Comparison of ENCODE assay signal across 9 mouse cellular contexts in genomic region chr10:33179731-33180631, GRCm38 (mm10).
DNase-seq lines count a peak whose midpoint lies in the region; ATAC-seq and TF ChIP-seq lines count a peak whose summit lies in the region.
"Had no signal": no experiment of that assay in that cellular context is flagged by ENCODE, and none has a peak within 500 bp of the region (broad histone marks: within the 10 kb centered on the region; RNA-seq: fewer than 3 reads in every experiment).

No protein-coding gene starts in this region.

- no peaks in the 10 kb centered on the region for H3K79me3 ChIP-seq in C2C12 (ENCODE audit: low read depth)

- no peak overlapping the region for H3K4me3 ChIP-seq in forebrain, embryonic 11.5 days (ENCODE audit: low read depth, low read length)
- H3K4me3 ChIP-seq in forebrain, embryonic 10.5 days: no peak overlapping the region
- no peak overlapping the region for H3K4me3 ChIP-seq in C2C12 (ENCODE audit: insufficient read depth, poor library complexity, severe bottlenecking)
- H3K4me3 ChIP-seq in forebrain, postnatal 0 days (ENCODE audit: low read depth, low read length): no peak overlapping the region
- H3K4me3 ChIP-seq in hindbrain, postnatal 0 days (ENCODE audit: low read length): no peak overlapping the region

- H3K9ac ChIP-seq in forebrain, embryonic 11.5 days (ENCODE audit: low read length): no peak overlapping the region
- H3K9ac ChIP-seq in forebrain, postnatal 0 days: no peak overlapping the region
- no peak overlapping the region for H3K9ac ChIP-seq in hindbrain, postnatal 0 days (replicated peaks; ENCODE audit: low read length)

- DNase-seq in forebrain, embryonic 11.5 days (ENCODE audit: low spot score): no peak
- no peak for DNase-seq in forebrain, embryonic 10.5 days (ENCODE audit: extremely low spot score, low spot score)
- peak; percentile 1 for DNase-seq in forebrain, postnatal 0 days
- DNase-seq in hindbrain, postnatal 0 days (ENCODE audit: low spot score): peak; percentile 11
- no peak for DNase-seq in ovary, postnatal 10 days (ENCODE audit: low spot score)
- no peak for DNase-seq in testis, postnatal 14 days (ENCODE audit: low spot score)
- DNase-seq: kidney, adult 8-10 months had no signal

- no peak overlapping the region for H3ac ChIP-seq in C2C12 (ENCODE audit: control insufficient read depth, insufficient read length, low read depth)

- H3K36me3 ChIP-seq in forebrain, embryonic 11.5 days (ENCODE audit: control insufficient read depth, insufficient read depth, low read length): no peaks in the 10 kb centered on the region
- H3K36me3 ChIP-seq in forebrain, embryonic 10.5 days (replicated peaks): no peaks in the 10 kb centered on the region
- no peaks in the 10 kb centered on the region for H3K36me3 ChIP-seq in C2C12 (ENCODE audit: control insufficient read depth, insufficient read depth)
- no peaks in the 10 kb centered on the region for H3K36me3 ChIP-seq in forebrain, postnatal 0 days (ENCODE audit: insufficient read depth)
- H3K36me3 ChIP-seq in hindbrain, postnatal 0 days (ENCODE audit: insufficient read depth, low read length): no peaks in the 10 kb centered on the region

- H3K4me1 ChIP-seq in forebrain, embryonic 11.5 days (replicated peaks; ENCODE audit: control insufficient read depth, insufficient read depth, low read length): no peaks in the 10 kb centered on the region
- peaks cover 4% of the 10 kb centered on the region for H3K4me1 ChIP-seq in forebrain, embryonic 10.5 days
- no peaks in the 10 kb centered on the region for H3K4me1 ChIP-seq in forebrain, postnatal 0 days (ENCODE audit: insufficient read depth)
- H3K4me1 ChIP-seq in hindbrain, postnatal 0 days (ENCODE audit: insufficient read depth, low read length): no peaks in the 10 kb centered on the region

- peak; percentile 60 for ATAC-seq in forebrain, embryonic 11.5 days (replicated peaks; ENCODE audit: low FRiP score)
- no peak for ATAC-seq in forebrain, postnatal 0 days
- ATAC-seq in hindbrain, postnatal 0 days: 0 out of 2 replicates have a peak, but pooled peaks have one; percentile 53
- ATAC-seq in activated CD4-positive, CD25-positive, alpha-beta regulatory T cell, adult 4 months: no peak

- no peaks in the 10 kb centered on the region for H3K9me3 ChIP-seq in forebrain, embryonic 11.5 days (ENCODE audit: control insufficient read depth, low read length)
- H3K9me3 ChIP-seq in forebrain, embryonic 10.5 days: no peaks in the 10 kb centered on the region
- no peaks in the 10 kb centered on the region for H3K9me3 ChIP-seq in forebrain, postnatal 0 days (ENCODE audit: low read length)
- no peaks in the 10 kb centered on the region for H3K9me3 ChIP-seq in hindbrain, postnatal 0 days (ENCODE audit: low read length)

- H3K4me2 ChIP-seq in forebrain, embryonic 11.5 days (ENCODE audit: low read depth, low read length, severe bottlenecking): no peak overlapping the region
- H3K4me2 ChIP-seq in forebrain, postnatal 0 days (ENCODE audit: low read depth): no peak overlapping the region
- no peak overlapping the region for H3K4me2 ChIP-seq in hindbrain, postnatal 0 days (ENCODE audit: low read depth, low read length)

- H3K27me3 ChIP-seq in forebrain, embryonic 11.5 days (ENCODE audit: control insufficient read depth, insufficient read depth, low read length): no peaks in the 10 kb centered on the region
- H3K27me3 ChIP-seq in forebrain, embryonic 10.5 days (ENCODE audit: poor library complexity, severe bottlenecking): no peaks in the 10 kb centered on the region
- H3K27me3 ChIP-seq in C2C12 (ENCODE audit: control insufficient read depth, insufficient read depth, insufficient read length): no peaks in the 10 kb centered on the region
- no peaks in the 10 kb centered on the region for H3K27me3 ChIP-seq in forebrain, postnatal 0 days (ENCODE audit: insufficient read depth, low read length)
- H3K27me3 ChIP-seq in hindbrain, postnatal 0 days (ENCODE audit: insufficient read depth, low read length): no peaks in the 10 kb centered on the region

- 35% methylated on average over 2 of the region's 2 CpGs for WGBS in forebrain, embryonic 11.5 days
- 42% methylated on average over 2 of the region's 2 CpGs for WGBS in forebrain, embryonic 10.5 days
- WGBS in forebrain, postnatal 0 days: 19% methylated on average over 2 of the region's 2 CpGs
- WGBS in hindbrain, postnatal 0 days: 42% methylated on average over 2 of the region's 2 CpGs

- H3K79me2 ChIP-seq in C2C12 (ENCODE audit: control insufficient read depth, insufficient read depth): no peaks in the 10 kb centered on the region

- no peak for TF ChIP-seq CTCF in C2C12 (IDR thresholded peaks at IDR 0.05; ENCODE audit: control insufficient read depth, insufficient read depth, insufficient read length)
- TF ChIP-seq CTCF in forebrain, postnatal 0 days (IDR thresholded peaks at IDR 0.05; ENCODE audit: low read depth): no peak
- TF ChIP-seq CTCF in hindbrain, postnatal 0 days (IDR thresholded peaks at IDR 0.05; ENCODE audit: low read depth): no peak

- H3K27ac ChIP-seq in forebrain, embryonic 11.5 days (ENCODE audit: low read depth, low read length): no peak overlapping the region
- no peak overlapping the region for H3K27ac ChIP-seq in forebrain, embryonic 10.5 days
- no peak overlapping the region for H3K27ac ChIP-seq in forebrain, postnatal 0 days (ENCODE audit: low read depth, low read length)
- no peak overlapping the region for H3K27ac ChIP-seq in hindbrain, postnatal 0 days

TF ChIP-seq in C2C12, 6 proteins besides CTCF, POLR2A, EP300 and RAD21:
- TF ChIP-seq MYOD1 (IDR thresholded peaks at IDR 0.05; ENCODE audit: control insufficient read depth, insufficient read length, low read depth) (peak; percentile 56), USF1 (IDR thresholded peaks at IDR 0.05; ENCODE audit: low read depth) (no peak), MYOG (IDR thresholded peaks at IDR 0.05; ENCODE audit: control insufficient read depth, extremely low read depth, insufficient read length) (no peak), MAX (IDR thresholded peaks at IDR 0.05) (no peak), FOSL1 (IDR thresholded peaks at IDR 0.05; ENCODE audit: insufficient read depth, low read length, poor library complexity, severe bottlenecking) (no peak), CEBPB (IDR thresholded peaks at IDR 0.05; ENCODE audit: low read depth) (no peak)

Comparison
In these comparisons a context has a peak if more than half of its experiments do, and no peak if none do; other contexts are left out.
1. ATAC-seq: peak in forebrain, embryonic 11.5 days (single experiment) and hindbrain, postnatal 0 days (single experiment); none in forebrain, postnatal 0 days (single experiment) and activated CD4-positive, CD25-positive, alpha-beta regulatory T cell, adult 4 months (single experiment).
2. DNase-seq: peak in forebrain, postnatal 0 days (single experiment) and hindbrain, postnatal 0 days (single experiment); none in forebrain, embryonic 11.5 days (single experiment), forebrain, embryonic 10.5 days (single experiment), ovary, postnatal 10 days (single experiment) and testis, postnatal 14 days (single experiment).